Mouse (Mus musculus) activated CD4-positive, CD25-positive, alpha-beta regulatory T cell, adult 4 months (primary cell): ENCODE measurements around the gene Syvn1. TPM values are rescaled to one million over a fixed set of nuclear protein-coding genes. Genes with fewer than 3 reads are reported as not detected.

Experiments
- ATAC-seq: one replicate; pipeline ENCODE4 v1.8.0; 2017
- polyA plus RNA-seq, 2 experiments: library from polyadenylated mRNA; unstranded; fragments of 100-300 nt; shearing (Covaris generic); gene quantifications; one replicate each; pipeline ENCODE4 v1.2.1; 2017

Gene Syvn1
- polyA plus RNA-seq, result 10 to 100 TPM; 12.2 to 15.7 TPM

- ATAC-seq, result peak; percentile 89
Observed at GRCm38 (mm10) chr19:6046294-6047153, at the start of gene Syvn1. Syvn1 (plus strand) TSS chr19:6046576.

- ATAC-seq, result no peak
Observed at GRCm38 (mm10) chr19:5998180-5998579, 48.2 kb upstream of the Syvn1 start.

- no peak for ATAC-seq
Observed at GRCm38 (mm10) chr19:5999969-6000368, 46.4 kb upstream of the Syvn1 start.

- ATAC-seq, result no peak
Observed at GRCm38 (mm10) chr19:6005541-6005940, 40.8 kb upstream of the Syvn1 start.

GRCm38 (mm10) chr19:6007013-6007412 lies 39.4 kb upstream of the Syvn1 start:
- no peak for ATAC-seq

- no peak for ATAC-seq
Observed at GRCm38 (mm10) chr19:6009137-6009536, 37.2 kb upstream of the Syvn1 start.

- no peak for ATAC-seq
Observed at GRCm38 (mm10) chr19:6013691-6014090, 32.7 kb upstream of the Syvn1 start.

- peak; percentile 63 for ATAC-seq
Observed at GRCm38 (mm10) chr19:6014991-6015510, 31.3 kb upstream of the Syvn1 start.

GRCm38 (mm10) chr19:6015511-6016315 lies 30.7 kb upstream of the Syvn1 start, which contains the start of gene Capn1:
Capn1 (minus strand) TSS chr19:6015897.
- peak; percentile 64 for ATAC-seq

GRCm38 (mm10) chr19:6016532-6016931 lies 29.8 kb upstream of the Syvn1 start:
- no peak for ATAC-seq

GRCm38 (mm10) chr19:6018142-6019089 lies 28.0 kb upstream of the Syvn1 start:
- peak; percentile 19 for ATAC-seq

- no peak for ATAC-seq
Observed at GRCm38 (mm10) chr19:6020276-6020675, 26.1 kb upstream of the Syvn1 start.

- ATAC-seq, result no peak
Observed at GRCm38 (mm10) chr19:6023059-6023458, 23.3 kb upstream of the Syvn1 start.

- no peak for ATAC-seq
Observed at GRCm38 (mm10) chr19:6023930-6024329, 22.4 kb upstream of the Syvn1 start.

- ATAC-seq, result no peak
Observed at GRCm38 (mm10) chr19:6028991-6029390, 17.4 kb upstream of the Syvn1 start.

GRCm38 (mm10) chr19:6029426-6029825 lies 16.9 kb upstream of the Syvn1 start:
- no peak for ATAC-seq

- no peak for ATAC-seq
Observed at GRCm38 (mm10) chr19:6030520-6031280, 15.7 kb upstream of the Syvn1 start.

GRCm38 (mm10) chr19:6035966-6036585 lies 10.3 kb upstream of the Syvn1 start:
- no peak for ATAC-seq

GRCm38 (mm10) chr19:6037695-6038094 lies 8.7 kb upstream of the Syvn1 start:
- no peak for ATAC-seq

GRCm38 (mm10) chr19:6038326-6038725 lies 8.1 kb upstream of the Syvn1 start:
- ATAC-seq, result no peak

GRCm38 (mm10) chr19:6040002-6040401 lies 6.4 kb upstream of the Syvn1 start:
- ATAC-seq, result no peak
